Mouse (Mus musculus) limb, embryonic 14.5 days (tissue): ENCODE data around the gene Cox14. TPM values are rescaled to one million over a fixed set of nuclear protein-coding genes. Genes with fewer than 3 reads are reported as not detected.

Experiments used
- ATAC-seq: fragments of 200-750 bp; cut with Nextera tagmentation; 2 replicates; pipeline ENCODE4 v1.8.0; 2017; ENCODE audit warnings: low read depth, moderate number of reproducible peaks, moderate TSS enrichment; ENCODE audit not compliant: low FRiP score
- DNase-seq: peaks from one replicate; pipeline ENCODE4 v3.0.0-alpha.2; 2015; ENCODE audit warnings: low spot score
- H3K27ac ChIP-seq: fragments of 300-500 bp; sonication (generic); replicated peaks from 2 replicates; pipeline ENCODE4 v1.5.1; 2014; ENCODE audit warnings: low read depth, mild to moderate bottlenecking, low read length, moderate library complexity, mixed read lengths
- H3K27me3 ChIP-seq: fragments of 300-500 bp; sonication (generic); 2 replicates; pipeline ENCODE4 v1.6.1; 2014; ENCODE audit warnings: low read length, mixed read lengths; ENCODE audit not compliant: control insufficient read depth, insufficient read depth
- H3K36me3 ChIP-seq: fragments of 300-500 bp; sonication (generic); 2 replicates; pipeline ENCODE4 v1.6.1; 2014; ENCODE audit warnings: mild to moderate bottlenecking, low read length, moderate library complexity, mixed read lengths; ENCODE audit not compliant: control insufficient read depth, insufficient read depth
- H3K4me1 ChIP-seq: fragments of 300-500 bp; sonication (generic); 2 replicates; pipeline ENCODE4 v1.6.1; 2014; ENCODE audit warnings: antibody characterized with exemption, low read length, mixed read lengths; ENCODE audit not compliant: control insufficient read depth, insufficient read depth
- H3K4me2 ChIP-seq: fragments of 300-500 bp; sonication (generic); replicated peaks from 2 replicates; pipeline ENCODE4 v1.6.1; 2014; ENCODE audit warnings: low read depth, mild to moderate bottlenecking, low read length, moderate library complexity; ENCODE audit not compliant: severe bottlenecking
- H3K4me3 ChIP-seq: fragments of 300-500 bp; sonication (generic); replicated peaks from 2 replicates; pipeline ENCODE4 v1.5.1; 2014; ENCODE audit warnings: low read length
- H3K9ac ChIP-seq: fragments of 300-500 bp; sonication (generic); 2 replicates; pipeline ENCODE4 v1.6.1; 2014; ENCODE audit warnings: mild to moderate bottlenecking, low read depth, low read length, moderate library complexity; ENCODE audit not compliant: severe bottlenecking
- H3K9me3 ChIP-seq: fragments of 300-500 bp; sonication (generic); 2 replicates; pipeline ENCODE4 v1.6.1; 2016; ENCODE audit warnings: low read length; ENCODE audit not compliant: control insufficient read depth
- POLR2A ChIP-seq: fragments of 200-500 bp; IDR thresholded peaks from 2 replicates; pipeline ENCODE4 v1.8.0; 2012; ENCODE audit warnings: inconsistent platforms, mild to moderate bottlenecking, moderate library complexity, borderline replicate concordance; ENCODE audit not compliant: insufficient read depth, insufficient read length; ENCODE audit errors: extremely low read depth
- WGBS: fragments of 180-500 bp; shearing (Covaris S2); extraction: QIAGEN DNeasy Blood & Tissue Kit; methylation state at CpG from one replicate; pipeline ENCODE4 v1.1.7; 2014; 5-methylcytosine and 5-hydroxymethylcytosine counted together
- polyA plus RNA-seq, 2 experiments: library from polyadenylated mRNA; depleted of rRNA in 1 of 2; stranded (reverse) in 1 of 2; unstranded in 1 of 2; fragments of >200 nt; fragmentation: Nextera tagmentation in 1 of 2; extraction: Ambion mirVana in 1 of 2; gene quantifications; 2 replicates each; pipeline versions ENCODE4 v1.2.1 to v1.2.3; 2012 to 2014

Gene Cox14
- polyA plus RNA-seq, 2 experiments: 157 to 194 TPM

DNA sequence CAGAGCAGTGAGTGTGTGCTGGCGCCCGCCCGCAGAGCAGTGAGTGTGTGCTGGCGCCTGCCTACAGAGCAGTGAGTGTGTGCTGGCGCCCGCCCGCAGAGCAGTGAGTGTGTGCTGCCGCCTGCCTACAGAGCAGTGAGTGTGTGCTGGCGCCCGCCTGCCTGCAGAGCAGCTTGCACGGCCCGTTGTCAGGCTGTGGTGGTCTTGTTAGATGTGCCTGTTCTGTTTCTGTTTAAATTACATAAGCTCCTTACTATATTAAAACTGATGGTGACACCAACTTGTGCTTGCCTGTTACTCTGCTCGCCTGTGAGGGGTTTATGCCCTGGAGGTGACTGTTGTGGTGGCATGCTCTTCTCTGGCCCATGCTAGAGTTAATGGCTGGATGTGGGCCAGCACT is 17.2 kb upstream of the Cox14 start:
- Histone ChIP-seq H3K9ac (no peak overlapping the region), H3K27ac (no peak overlapping the region), H3K36me3 (peaks cover 93% of the 10 kb centered on the region), H3K27me3 (no peaks in the 10 kb centered on the region), H3K4me3 (no peak overlapping the region), H3K4me1 (peaks cover 5% of the 10 kb centered on the region), H3K4me2 (no peak overlapping the region), H3K9me3 (no peaks in the 10 kb centered on the region)
- TF ChIP-seq POLR2A: no peak
- DNase-seq: no peak
- no peak for ATAC-seq
- 94% methylated on average over 13 of the region's 13 CpGs for WGBS

DNA sequence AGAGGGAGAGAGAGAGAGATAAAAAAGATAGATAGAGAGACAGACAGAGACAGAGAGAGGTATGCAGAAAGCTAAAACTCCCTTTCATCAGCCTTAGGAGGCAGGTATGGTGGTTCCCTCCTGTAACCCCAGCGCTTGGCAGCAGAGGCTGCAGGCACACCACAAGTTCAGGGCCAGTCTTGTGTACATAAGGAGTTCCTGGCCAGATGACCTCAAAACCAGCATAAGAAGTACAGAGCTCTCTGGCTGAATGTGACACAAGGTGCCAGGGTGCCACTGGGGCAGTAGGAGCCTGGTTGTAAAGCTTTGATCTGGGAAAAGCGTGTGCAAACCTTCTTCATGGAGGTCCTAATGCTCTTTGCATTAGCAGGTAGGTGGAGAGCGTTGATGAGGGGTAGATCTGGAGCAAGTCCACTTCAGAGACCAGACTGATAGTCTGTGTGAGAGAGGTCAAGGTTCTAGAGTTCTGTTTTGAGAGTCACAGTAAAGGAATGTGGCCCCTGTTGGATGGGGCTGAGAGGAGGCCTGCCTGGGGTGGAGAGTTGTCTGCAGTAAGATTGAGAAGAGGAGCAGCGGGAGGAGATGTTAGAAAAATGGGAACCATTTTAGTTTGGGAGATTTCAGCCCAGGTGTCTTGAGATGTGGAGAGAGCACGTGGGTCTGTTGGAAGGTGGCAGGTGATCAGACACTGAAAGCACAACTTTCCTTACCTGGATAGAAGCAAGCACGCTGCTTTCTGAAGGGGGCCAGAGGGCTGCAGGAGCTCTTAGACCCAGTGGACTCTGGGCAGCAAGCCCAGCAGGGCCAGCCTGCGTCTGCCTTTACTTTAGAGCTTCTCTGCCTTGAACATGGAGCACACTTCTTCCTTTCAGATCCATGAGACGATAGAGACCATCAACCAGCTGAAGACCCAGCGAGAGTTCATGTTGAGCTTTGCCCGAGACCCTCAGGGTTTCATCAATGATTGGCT is 14.9 kb upstream of the Cox14 start:
- no peak for ATAC-seq
- TF ChIP-seq POLR2A: no peak
- no peaks in the 10 kb centered on the region for H3K27me3 ChIP-seq

DNA sequence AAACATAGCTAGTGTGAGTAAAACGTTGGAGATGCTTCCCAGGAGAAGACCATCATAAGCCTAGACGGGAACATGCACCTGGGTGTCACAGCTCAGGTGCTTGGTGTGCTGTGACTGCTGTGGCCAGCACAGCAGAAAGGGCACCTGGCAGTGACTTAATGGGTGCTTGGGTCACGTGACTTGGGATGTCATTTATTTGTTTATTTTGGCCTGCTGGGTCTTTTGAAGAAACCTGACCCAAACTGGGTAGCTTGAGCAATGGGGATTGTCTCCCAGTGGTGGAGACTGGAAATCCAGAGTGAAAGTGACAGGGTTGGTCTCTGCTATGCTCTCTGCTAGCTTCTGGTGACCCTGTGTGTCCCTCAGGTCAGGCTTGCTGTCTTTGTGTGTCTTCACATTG is 13.9 kb upstream of the Cox14 start:
- DNase-seq: no peak
- Histone ChIP-seq H3K27ac (no peak overlapping the region), H3K4me3 (no peak overlapping the region), H3K9ac (no peak overlapping the region), H3K4me1 (no peaks in the 10 kb centered on the region), H3K27me3 (no peaks in the 10 kb centered on the region), H3K36me3 (peaks cover 91% of the 10 kb centered on the region), H3K4me2 (no peak overlapping the region), H3K9me3 (no peaks in the 10 kb centered on the region)
- no peak for ATAC-seq
- WGBS: 63% methylated on average over 3 of the region's 3 CpGs
- no peak for TF ChIP-seq POLR2A

More for the DNA sequence above, 14.9 kb upstream of the Cox14 start:
- Histone ChIP-seq H3K4me1 (no peaks in the 10 kb centered on the region), H3K36me3 (peaks cover 91% of the 10 kb centered on the region), H3K9me3 (no peaks in the 10 kb centered on the region), H3K9ac (no peak overlapping the region), H3K27ac (no peak overlapping the region), H3K4me2 (no peak overlapping the region), H3K4me3 (no peak overlapping the region)
- 90% methylated on average over 10 of the region's 10 CpGs for WGBS
- no peak for DNase-seq

DNA sequence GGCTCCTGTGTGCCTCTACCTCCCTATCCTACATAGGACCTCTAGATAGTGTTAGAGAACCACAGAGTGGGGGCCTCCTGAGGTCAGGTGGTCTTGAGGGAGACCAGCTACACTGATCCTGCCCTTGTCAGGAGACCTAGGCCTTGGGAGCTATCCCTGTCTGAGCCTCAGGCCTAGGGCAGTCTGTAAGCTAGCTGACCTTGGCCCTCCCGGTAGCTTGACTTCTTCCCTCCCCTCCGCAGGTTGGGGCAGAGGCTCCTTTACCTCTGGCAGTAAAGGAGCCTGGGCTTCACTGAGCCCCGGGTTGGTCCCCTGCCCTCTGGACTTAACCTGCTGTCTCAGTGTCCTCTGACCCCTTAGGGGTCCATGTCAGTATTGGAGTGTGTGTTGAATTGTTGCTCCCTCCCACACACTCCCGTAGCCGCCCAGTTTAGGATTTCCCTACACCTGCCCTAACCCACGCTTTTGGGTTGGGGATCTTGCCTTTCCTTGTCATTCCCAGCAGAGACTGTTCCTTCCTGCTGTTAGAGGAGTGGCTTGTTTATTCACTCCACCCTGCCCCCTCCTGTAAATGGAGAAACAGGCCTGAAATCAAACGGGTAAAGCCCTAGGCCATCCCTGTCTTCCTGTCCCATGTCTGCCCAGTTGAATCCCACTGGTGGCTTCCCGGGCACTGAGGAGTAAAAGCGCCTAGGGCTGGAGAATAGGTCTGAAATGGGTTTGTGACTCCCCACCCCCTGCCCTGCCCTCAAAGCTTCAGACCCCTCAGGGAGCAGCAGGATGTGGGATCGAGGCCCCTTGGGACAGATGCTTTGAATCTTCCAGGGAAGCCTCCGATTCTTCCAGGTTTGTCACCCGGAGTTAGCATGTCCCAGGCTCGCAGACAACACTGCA is 12.5 kb upstream of the Cox14 start:
- Histone ChIP-seq H3K9me3 (no peaks in the 10 kb centered on the region), H3K4me1 (no peaks in the 10 kb centered on the region), H3K4me2 (no peak overlapping the region), H3K4me3 (no peak overlapping the region), H3K36me3 (peaks cover 77% of the 10 kb centered on the region), H3K27ac (no peak overlapping the region), H3K27me3 (no peaks in the 10 kb centered on the region), H3K9ac (no peak overlapping the region)
- DNase-seq (no peak), ATAC-seq (no peak)
- 70% methylated on average over 13 of the region's 13 CpGs for WGBS
- TF ChIP-seq POLR2A: no peak

DNA sequence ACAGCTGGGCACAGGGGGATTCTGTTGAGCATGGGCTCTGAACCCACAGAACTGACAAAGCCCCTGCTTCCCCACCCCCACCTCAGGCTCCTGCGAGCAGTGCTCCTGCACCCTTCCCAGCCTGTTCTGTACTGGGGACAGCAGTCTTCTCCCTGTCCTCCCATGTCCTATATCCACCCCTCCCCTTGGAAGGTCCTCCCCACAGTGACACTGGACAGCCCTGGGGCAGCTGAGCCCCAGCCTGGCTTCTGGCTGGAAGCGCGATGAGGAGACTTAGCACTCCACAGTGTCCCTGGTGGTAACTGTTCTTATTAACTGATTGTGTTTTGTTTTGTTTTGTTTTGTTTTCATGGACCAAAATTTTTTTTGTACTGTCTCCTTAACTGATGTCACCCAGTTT is 11.8 kb upstream of the Cox14 start:
- Histone ChIP-seq H3K27me3 (no peaks in the 10 kb centered on the region), H3K9me3 (no peaks in the 10 kb centered on the region), H3K9ac (no peak overlapping the region), H3K36me3 (peaks cover 73% of the 10 kb centered on the region), H3K4me2 (no peak overlapping the region), H3K4me1 (no peaks in the 10 kb centered on the region), H3K4me3 (no peak overlapping the region), H3K27ac (no peak overlapping the region)
- ATAC-seq: no peak
- 93% methylated on average over 3 of the region's 3 CpGs for WGBS
- no peak for TF ChIP-seq POLR2A
- DNase-seq: no peak
